Comparison of ENCODE assay signal across 16 mouse cellular contexts in the genomic region with DNA sequence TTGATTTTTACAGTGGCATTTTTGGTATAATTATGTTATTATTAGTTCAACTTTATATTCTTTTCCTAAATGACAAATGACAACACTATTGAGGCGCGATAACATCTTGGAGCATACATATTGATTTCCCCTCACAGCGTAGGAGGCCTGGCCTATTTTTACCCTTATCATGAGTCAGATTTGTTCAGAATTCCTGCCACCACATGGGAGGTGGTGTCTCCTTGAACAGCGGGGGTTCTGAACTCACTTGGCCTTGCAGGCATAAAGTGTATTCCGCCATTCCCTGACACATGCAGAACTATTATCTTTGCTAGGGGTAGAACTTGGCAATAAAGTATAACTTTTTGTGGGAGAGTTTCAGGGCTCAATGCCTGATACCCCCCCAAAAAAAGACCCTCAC. TPM values are rescaled to one million over a fixed set of nuclear protein-coding genes. Genes with fewer than 3 reads are reported as not detected.
"Had no signal": no experiment of that assay in that cellular context is flagged by ENCODE, and none has a peak within 500 bp of the region (broad histone marks: within the 10 kb centered on the region; RNA-seq: fewer than 3 reads in every experiment).

No protein-coding gene starts in this region.

- H3K27ac ChIP-seq: limb, embryonic 15.5 days; liver, embryonic 12.5 days; macrophage; midbrain, embryonic 15.5 days; neural tube, embryonic 12.5 days had no signal

- H3K4me3 ChIP-seq: limb, embryonic 15.5 days; liver, embryonic 12.5 days; megakaryocyte, embryonic 14.5 days; midbrain, embryonic 15.5 days; neural tube, embryonic 12.5 days had no signal

- H3K4me1 ChIP-seq: neural tube, embryonic 12.5 days had no signal

- H3K9ac ChIP-seq: limb, embryonic 15.5 days; liver, embryonic 12.5 days; lung, embryonic 14.5 days; midbrain, embryonic 15.5 days; neural tube, embryonic 12.5 days had no signal

- ATAC-seq: liver, embryonic 12.5 days; midbrain, embryonic 15.5 days had no signal

- H3K27me3 ChIP-seq: limb, embryonic 15.5 days; liver, embryonic 12.5 days; megakaryocyte, embryonic 14.5 days; midbrain, embryonic 15.5 days; neural tube, embryonic 12.5 days had no signal

- DNase-seq: kidney, adult 18-20 months; kidney, postnatal 14 days; lung, embryonic 14.5 days; lung, postnatal 10 days; spleen, adult 18-20 months; thymus, adult 2 months; thymus, postnatal 25 days had no signal

- H3K4me2 ChIP-seq: limb, embryonic 15.5 days; liver, embryonic 12.5 days; lung, embryonic 14.5 days; midbrain, embryonic 11.5 days; midbrain, embryonic 15.5 days; neural tube, embryonic 12.5 days had no signal

- H3K36me3 ChIP-seq: limb, embryonic 15.5 days; liver, embryonic 12.5 days; midbrain, embryonic 15.5 days; neural tube, embryonic 12.5 days had no signal

- H3K9me3 ChIP-seq: limb, embryonic 15.5 days; liver, embryonic 12.5 days; megakaryocyte, embryonic 14.5 days; midbrain, embryonic 15.5 days; neural tube, embryonic 12.5 days had no signal

RNA-seq across cellular contexts. Expression of gene Fam171a1, which starts 30.3 kb away (rescaled TPM):
- total RNA-seq: monocyte, adult 5-6 weeks; neutrophil, adult 5-6 weeks had no signal
